Mouse (Mus musculus): ENCODE measurements around the gene Cdc34.

Gene Cdc34

GRCm38 (mm10) chr10:79681591-79682245 is at the start of gene Cdc34:
TSS of gene Cdc34 (plus strand) at chr10:79682195.
- DNase-seq (ENCODE audit: low spot score) = peak; percentile 99

- no peak for DNase-seq (ENCODE audit: low spot score)
Observed at GRCm38 (mm10) chr10:79633006-79633777, 48.8 kb upstream of the Cdc34 start.

GRCm38 (mm10) chr10:79636287-79636686 is 45.7 kb upstream of the Cdc34 start:
- no peak for DNase-seq (ENCODE audit: low spot score)

- DNase-seq (ENCODE audit: low spot score) = peak; percentile 68
Observed at GRCm38 (mm10) chr10:79637128-79638110, 44.6 kb upstream of the Cdc34 start, which contains the start of gene Shc2. TSS of gene Shc2 (minus strand) at chr10:79637918.

DNA sequence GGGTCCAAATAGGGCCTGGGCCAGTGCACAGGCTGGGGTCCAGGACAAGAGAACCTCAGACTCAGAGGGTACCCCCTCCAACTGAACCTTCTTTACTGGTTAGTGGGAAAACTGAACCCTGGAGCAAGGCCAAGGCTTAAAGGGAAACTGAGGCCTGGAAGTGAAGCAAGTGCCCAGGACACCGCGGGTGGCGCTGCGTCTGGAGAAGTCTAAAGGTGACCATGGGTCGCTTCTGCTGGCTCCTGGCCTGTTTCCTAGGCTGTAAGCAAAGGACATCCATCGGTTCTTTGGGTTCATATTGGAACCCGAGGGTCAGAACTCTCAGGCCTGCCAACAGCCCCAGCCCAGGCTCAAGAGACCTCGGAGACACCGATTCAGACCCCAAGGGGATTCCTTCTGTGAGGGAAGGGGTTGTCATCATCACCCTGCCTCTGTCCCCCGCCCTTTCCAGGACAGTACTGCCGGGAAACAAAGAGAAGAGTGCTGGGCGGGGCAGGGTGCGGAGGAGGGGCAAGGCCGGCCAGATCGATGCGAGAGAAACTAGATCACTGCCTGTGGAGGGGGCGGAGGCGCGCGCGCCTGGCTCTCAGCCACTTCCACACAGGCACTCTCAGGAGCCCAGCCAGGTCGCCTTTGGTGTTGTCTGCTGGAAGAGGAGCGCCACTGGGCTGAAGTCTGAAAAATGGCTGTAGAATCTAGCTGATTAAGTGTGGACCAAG is 43.4 kb upstream of the Cdc34 start:
- no peak for DNase-seq (ENCODE audit: low spot score)

DNA sequence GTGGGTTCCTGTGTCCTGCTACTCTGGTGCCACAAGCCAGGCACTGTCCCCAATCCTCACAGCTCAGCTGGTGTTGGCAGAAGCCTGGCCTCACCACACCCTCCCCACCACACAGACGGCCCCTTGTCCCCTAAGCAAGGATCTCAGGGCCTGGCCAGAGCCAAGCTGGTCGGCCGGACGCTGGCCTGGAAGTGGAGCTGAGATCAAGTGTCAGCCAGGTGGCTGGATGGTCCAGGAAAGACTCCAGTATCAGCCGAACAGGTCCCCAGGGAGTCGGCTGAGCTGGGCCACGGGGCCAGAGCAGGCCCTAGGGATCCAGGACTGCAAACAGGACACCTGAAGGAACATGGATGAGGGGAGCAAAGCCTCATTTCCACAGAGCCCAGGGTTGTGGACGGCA is 36.3 kb upstream of the Cdc34 start, which contains the start of gene Odf3l2:
TSS of gene Odf3l2 (minus strand) at position 28 of the 400 bp plus-strand sequence.
- DNase-seq (ENCODE audit: low spot score) = no peak

DNA sequence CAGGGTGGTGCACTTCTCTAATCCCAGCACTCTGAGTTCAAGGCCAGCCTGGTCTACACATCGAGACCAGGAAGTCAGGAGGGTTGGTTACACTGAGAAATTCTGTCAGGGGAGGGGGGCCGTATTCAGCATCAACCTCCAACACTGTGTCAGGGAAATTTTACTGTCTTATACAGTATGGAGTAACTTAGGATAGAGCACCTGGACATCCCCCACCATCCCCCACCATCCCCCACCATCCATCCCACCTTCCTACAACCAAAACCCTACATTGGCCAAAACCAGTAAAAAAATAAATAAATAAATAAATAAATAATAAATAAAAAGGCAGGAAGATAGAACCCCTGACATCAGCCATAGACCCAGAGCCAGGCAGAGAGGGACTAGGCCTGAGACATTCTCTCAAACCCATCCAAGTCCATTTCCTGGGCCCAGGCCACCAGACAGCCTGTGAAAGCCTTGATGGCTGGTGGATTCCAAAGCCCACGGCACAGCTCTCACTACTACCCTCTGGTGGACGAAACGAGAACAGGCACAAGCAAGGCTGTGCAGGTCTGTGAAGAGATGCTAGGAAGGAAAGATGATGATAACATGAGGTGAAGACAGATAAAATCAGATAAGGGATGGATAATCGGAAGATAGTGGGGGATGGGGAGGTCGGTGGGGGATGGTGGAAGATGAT is 32.8 kb upstream of the Cdc34 start:
- no peak for DNase-seq (ENCODE audit: low spot score)

GRCm38 (mm10) chr10:79652789-79653188 is 29.2 kb upstream of the Cdc34 start:
- DNase-seq (ENCODE audit: low spot score) = no peak

GRCm38 (mm10) chr10:79654946-79655395 is 27.0 kb upstream of the Cdc34 start:
- DNase-seq (ENCODE audit: low spot score) = no peak

DNA sequence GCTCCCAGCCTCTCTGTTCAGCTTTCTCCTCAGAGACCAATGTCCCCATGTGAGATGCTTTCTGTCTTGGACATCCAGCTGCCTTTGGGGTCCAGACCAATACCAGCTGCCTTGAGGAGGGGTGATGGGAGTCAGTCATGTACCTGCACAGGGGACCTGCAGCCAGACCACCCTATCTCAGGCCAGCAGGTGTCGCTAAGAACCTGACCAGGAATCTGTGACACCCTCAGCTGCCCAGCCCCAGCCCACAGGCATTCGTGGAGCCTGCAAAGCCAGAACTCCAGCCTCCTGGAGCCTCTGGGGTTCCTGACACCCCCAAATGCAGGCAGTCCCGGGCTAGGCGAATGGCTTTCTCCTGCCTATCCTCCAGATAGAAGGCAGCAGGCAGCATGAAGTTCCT is 23.2 kb upstream of the Cdc34 start:
- no peak for DNase-seq (ENCODE audit: low spot score)

GRCm38 (mm10) chr10:79660298-79660697 is 21.7 kb upstream of the Cdc34 start:
- DNase-seq (ENCODE audit: low spot score) = no peak

- no peak for DNase-seq (ENCODE audit: low spot score)
Observed at GRCm38 (mm10) chr10:79661861-79662260, 20.1 kb upstream of the Cdc34 start.

DNA sequence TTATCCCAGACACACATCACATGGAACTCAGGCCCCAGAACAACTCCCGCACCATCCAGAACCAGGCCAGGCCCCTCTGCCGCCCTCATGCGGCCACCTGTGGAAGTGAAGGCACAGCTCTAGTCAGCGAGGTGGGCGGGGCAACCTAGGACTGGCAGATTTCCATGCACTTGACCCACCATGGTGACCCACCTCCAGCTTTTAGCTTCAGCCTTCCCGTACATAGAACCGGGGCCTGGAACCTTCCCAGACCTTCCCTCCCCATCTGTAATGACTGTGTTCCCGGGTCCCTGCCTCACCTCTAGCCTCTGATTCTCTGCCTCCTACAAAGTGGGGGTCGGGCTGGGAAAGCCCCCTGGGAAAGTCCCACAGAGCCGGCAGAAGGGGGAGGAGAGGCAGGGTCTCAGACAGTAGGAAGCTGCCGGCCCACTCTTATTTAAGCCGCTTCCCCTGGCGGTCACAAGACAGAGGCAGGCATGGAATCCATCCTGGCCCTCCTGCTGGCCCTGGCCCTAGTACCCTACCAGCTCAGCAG is 17.8 kb upstream of the Cdc34 start, which contains the start of gene Madcam1:
TSS of gene Madcam1 (plus strand) at position 429 of the 535 bp plus-strand sequence.
- no peak for DNase-seq (ENCODE audit: low spot score)

- DNase-seq (ENCODE audit: low spot score) = no peak
Observed at GRCm38 (mm10) chr10:79665051-79665450, 16.9 kb upstream of the Cdc34 start.

GRCm38 (mm10) chr10:79666493-79666892 is 15.5 kb upstream of the Cdc34 start:
- DNase-seq (ENCODE audit: low spot score) = no peak

GRCm38 (mm10) chr10:79668076-79668475 is 13.9 kb upstream of the Cdc34 start:
- DNase-seq (ENCODE audit: low spot score) = no peak

GRCm38 (mm10) chr10:79668771-79669575 is 13.0 kb upstream of the Cdc34 start, which contains the start of gene Tpgs1:
TSS of gene Tpgs1 (plus strand) at chr10:79669369.
- peak; percentile 93 for DNase-seq (ENCODE audit: low spot score)

DNA sequence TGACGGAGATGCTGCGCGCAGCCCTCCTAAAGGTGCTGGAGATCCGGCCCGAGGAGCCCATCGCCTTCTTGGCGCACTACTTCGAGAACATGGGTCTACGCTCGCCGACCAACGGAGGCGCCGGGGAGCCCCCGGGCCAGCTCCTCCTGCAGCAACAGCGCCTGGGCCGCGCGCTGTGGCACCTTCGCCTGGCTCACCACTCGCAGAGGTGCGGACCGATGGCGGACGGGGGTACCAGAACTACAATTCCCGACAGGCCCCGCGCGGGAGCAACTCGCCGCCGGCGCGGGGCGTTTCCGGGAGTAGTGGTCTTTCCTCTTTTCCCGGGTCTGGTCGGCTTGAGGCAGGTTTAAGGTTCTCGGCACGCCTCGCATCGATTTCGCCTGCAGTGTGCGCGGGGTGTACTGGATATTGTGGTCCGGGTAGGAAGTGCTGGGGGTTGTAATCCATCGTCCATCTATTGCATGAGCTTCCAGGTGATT is 12.4 kb upstream of the Cdc34 start:
- DNase-seq (ENCODE audit: low spot score) = no peak

Data from left cerebral cortex, adult 11 months (tissue).